35 mouse cellular contexts compared by ENCODE assay signal in the genomic region with DNA sequence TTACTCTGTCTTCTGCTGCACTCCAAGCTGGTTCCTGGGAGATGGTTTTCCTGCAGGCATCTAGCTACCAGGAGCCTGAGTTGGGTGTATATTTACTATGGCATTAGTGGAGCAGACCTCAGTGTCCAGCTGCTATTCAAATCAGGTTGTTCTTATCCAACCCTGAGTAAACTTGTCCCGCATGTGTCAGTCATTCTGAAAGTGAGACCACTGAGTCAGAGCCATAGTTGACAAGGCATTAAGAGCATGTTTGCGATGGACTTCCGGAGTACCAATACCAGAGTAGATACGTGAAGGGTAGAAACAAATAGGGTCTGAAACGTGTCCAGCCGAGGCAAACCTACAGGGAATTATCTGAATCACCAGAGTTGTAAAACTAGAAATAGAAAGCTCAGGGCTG.
"Had no signal": no experiment of that assay in that cellular context is flagged by ENCODE, and none has a peak within 500 bp of the region (broad histone marks: within the 10 kb centered on the region; RNA-seq: fewer than 3 reads in every experiment).

No protein-coding gene starts in this region.

- H3K4me1 ChIP-seq: heart, embryonic 10.5 days; heart, embryonic 12.5 days; heart, embryonic 13.5 days; heart, embryonic 15.5 days; hindbrain, embryonic 10.5 days; hindbrain, embryonic 12.5 days; hindbrain, embryonic 13.5 days; hindbrain, embryonic 15.5 days; intestine, embryonic 15.5 days; kidney, embryonic 15.5 days had no signal

- H3K9me3 ChIP-seq: heart, embryonic 10.5 days; heart, embryonic 12.5 days; heart, embryonic 13.5 days; heart, embryonic 15.5 days; hindbrain, embryonic 10.5 days; hindbrain, embryonic 12.5 days; hindbrain, embryonic 13.5 days; hindbrain, embryonic 15.5 days; intestine, embryonic 15.5 days; kidney, embryonic 15.5 days had no signal

- H3K4me2 ChIP-seq: heart, embryonic 11.5 days; heart, embryonic 12.5 days; heart, embryonic 13.5 days; heart, embryonic 15.5 days; hindbrain, embryonic 12.5 days; hindbrain, embryonic 13.5 days; hindbrain, embryonic 14.5 days; hindbrain, embryonic 15.5 days; intestine, embryonic 15.5 days; kidney, embryonic 15.5 days had no signal

- DNase-seq: heart, postnatal 10 days; heart, postnatal 14 days; heart, postnatal 36 days; heart, postnatal 4 days; kidney, adult 11 months; kidney, adult 18-20 months; kidney, adult 2 months; kidney, adult 8-10 months; kidney, adult 9 months; kidney, postnatal 10 days; kidney, postnatal 14 days; kidney, postnatal 25 days; kidney, postnatal 36 days; kidney, postnatal 4 days; layer of hippocampus, adult 9-11 months; layer of hippocampus, postnatal 36 days had no signal

- H3K36me3 ChIP-seq: heart, embryonic 10.5 days; heart, embryonic 12.5 days; heart, embryonic 13.5 days; heart, embryonic 15.5 days; hindbrain, embryonic 10.5 days; hindbrain, embryonic 12.5 days; hindbrain, embryonic 13.5 days; hindbrain, embryonic 15.5 days; intestine, embryonic 15.5 days; kidney, embryonic 15.5 days had no signal

- H3K27me3 ChIP-seq: heart, embryonic 12.5 days; heart, embryonic 13.5 days; heart, embryonic 15.5 days; hindbrain, embryonic 12.5 days; hindbrain, embryonic 13.5 days; hindbrain, embryonic 15.5 days; intestine, embryonic 15.5 days; kidney, embryonic 15.5 days had no signal

- H3K4me3 ChIP-seq: heart, embryonic 10.5 days; heart, embryonic 12.5 days; heart, embryonic 13.5 days; heart, embryonic 15.5 days; hindbrain, embryonic 10.5 days; hindbrain, embryonic 12.5 days; hindbrain, embryonic 13.5 days; hindbrain, embryonic 15.5 days; intestine, embryonic 15.5 days; kidney, embryonic 15.5 days; layer of hippocampus, adult 2 months had no signal

- H3K9ac ChIP-seq: heart, embryonic 12.5 days; heart, embryonic 13.5 days; heart, embryonic 15.5 days; hindbrain, embryonic 12.5 days; hindbrain, embryonic 13.5 days; hindbrain, embryonic 14.5 days; hindbrain, embryonic 15.5 days; intestine, embryonic 15.5 days; kidney, embryonic 15.5 days had no signal

- H3K27ac ChIP-seq: heart, embryonic 10.5 days; heart, embryonic 13.5 days; heart, embryonic 15.5 days; hindbrain, embryonic 10.5 days; hindbrain, embryonic 12.5 days; hindbrain, embryonic 13.5 days; hindbrain, embryonic 14.5 days; hindbrain, embryonic 15.5 days; hindbrain, postnatal 0 days; intestine, embryonic 15.5 days; kidney, embryonic 15.5 days; kidney, postnatal 0 days; layer of hippocampus, adult 2 months had no signal

- ATAC-seq: hindbrain, embryonic 16.5 days; hindbrain, postnatal 0 days; inflammation-experienced regulatory T-cells, adult 6 months; intestine, embryonic 15.5 days; intestine, embryonic 16.5 days; intestine, postnatal 0 days had no signal
